Mouse (Mus musculus) lung, adult 2 months (tissue): ENCODE data around the gene Cacng7. TPM values are rescaled to one million over a fixed set of nuclear protein-coding genes. Genes with fewer than 3 reads are reported as not detected.

ENCODE experiments used
- DNase-seq: peaks from one replicate; pipeline ENCODE4 v3.0.0; 2022
- H3K4me1 ChIP-seq: fragments of 200-500 bp; 2 replicates; pipeline ENCODE4 v1.6.1; 2011; ENCODE audit warnings: low read length; ENCODE audit not compliant: control insufficient read depth, insufficient read depth
- H3K4me3 ChIP-seq: fragments of 200-500 bp; replicated peaks from 2 replicates; pipeline ENCODE3; 2011; ENCODE audit warnings: low read depth, mild to moderate bottlenecking, control low read depth, low read length; ENCODE audit errors: extremely low read depth
- CTCF ChIP-seq: fragments of 200-500 bp; IDR thresholded peaks from 2 replicates; pipeline ENCODE4 v1.5.1; 2011; ENCODE audit warnings: mild to moderate bottlenecking, low read length, control low read depth; ENCODE audit not compliant: insufficient read depth
- POLR2A ChIP-seq: fragments of 200-500 bp; IDR thresholded peaks from 2 replicates; pipeline ENCODE4 v1.6.1; 2011; ENCODE audit warnings: low read depth, mild to moderate bottlenecking, control low read depth, low read length, borderline replicate concordance; ENCODE audit errors: extremely low read depth
- WGBS: fragments of 180-500 bp; shearing (Covaris S2); methylation state at CpG from one replicate; pipeline ENCODE4 v1.1.7; 2018; 5-methylcytosine and 5-hydroxymethylcytosine counted together
- polyA plus RNA-seq: library from polyadenylated mRNA; depleted of rRNA; stranded (reverse); fragments of >200 nt; gene quantifications from 2 replicates; pipeline ENCODE4 v1.2.3, GENCODE M21; 2012; rRNA removed

The Cacng7 gene
- polyA plus RNA-seq, 1 experiment = 7.4 TPM

- Histone ChIP-seq H3K4me1 (no peaks in the 10 kb centered on the region), H3K4me3 (no peak overlapping the region)
- TF ChIP-seq POLR2A (no peak), CTCF (no peak)
- no peak for DNase-seq
These were observed 67.2 kb downstream of the Cacng7 start for GRCm38 (mm10) chr7:3399937-3400336.

GRCm38 (mm10) chr7:3409729-3410520 lies 77.2 kb downstream of the Cacng7 start:
- 0 out of 2 replicates have a peak, but pooled peaks cover 3% of the 10 kb centered on the region for H3K4me1 ChIP-seq
- WGBS = 45% methylated on average over 11 of the region's 11 CpGs

GRCm38 (mm10) chr7:3411160-3411941 lies 78.6 kb downstream of the Cacng7 start:
- WGBS = 2% methylated on average over 33 of the region's 33 CpGs
- 0 out of 2 replicates have a peak, but pooled peaks cover 3% of the 10 kb centered on the region for H3K4me1 ChIP-seq
- H3K4me3 ChIP-seq = no peak overlapping the region
- no peak for TF ChIP-seq POLR2A
- TF ChIP-seq CTCF = no peak
- DNase-seq = no peak

More at GRCm38 (mm10) chr7:3409729-3410520, 77.2 kb downstream of the Cacng7 start:
- TF ChIP-seq CTCF (no peak), POLR2A (no peak)
- no peak overlapping the region for H3K4me3 ChIP-seq
- no peak for DNase-seq

GRCm38 (mm10) chr7:3412036-3412435 lies 79.3 kb downstream of the Cacng7 start:
- DNase-seq = no peak
- WGBS = 2% methylated on average over 20 of the region's 20 CpGs
- H3K4me1 ChIP-seq = 0 out of 2 replicates have a peak, but pooled peaks cover 3% of the 10 kb centered on the region
- TF ChIP-seq CTCF (no peak), POLR2A (no peak)
- peak overlapping the region; percentile 17 for H3K4me3 ChIP-seq

- WGBS = 2% methylated on average over 47 of the region's 47 CpGs
- TF ChIP-seq POLR2A (no peak), CTCF (no peak)
- DNase-seq = peak; percentile 8
- Histone ChIP-seq H3K4me3 (no peak overlapping the region), H3K4me1 (0 out of 2 replicates have a peak, but pooled peaks cover 3% of the 10 kb centered on the region)
These were observed 82.1 kb downstream of the Cacng7 start for GRCm38 (mm10) chr7:3414888-3415287.

- no peak for TF ChIP-seq POLR2A
- no peak for TF ChIP-seq CTCF
- under 1% methylated on average over 48 of the region's 60 CpGs for WGBS
- Histone ChIP-seq H3K4me3 (no peak overlapping the region), H3K4me1 (0 out of 2 replicates have a peak, but pooled peaks cover 3% of the 10 kb centered on the region)
- DNase-seq = peak; percentile 5
These were observed 82.6 kb downstream of the Cacng7 start for GRCm38 (mm10) chr7:3415378-3415777.

Other genes with a start within 250 kb of the Cacng7 start
- 0.22 and 0.26 TPM in 2 replicates for gene AU018091, start 163.8 kb upstream of the Cacng7 start, polyA plus RNA-seq
- gene Nlrp12, start 83.2 kb upstream of the Cacng7 start, polyA plus RNA-seq = 0.25 and 0.50 TPM in 2 replicates
- 429 and 524 TPM in 2 replicates for gene Myadm, start 43.9 kb upstream of the Cacng7 start, polyA plus RNA-seq
- gene Prkcg, start 43.8 kb upstream of the Cacng7 start, polyA plus RNA-seq = 5.6 and 5.9 TPM in 2 replicates
- 0.37 TPM in 1 of 2 replicates, not detected in the other for gene Cacng8, start 57.7 kb downstream of the Cacng7 start, polyA plus RNA-seq
- gene Cacng6, start 91.2 kb downstream of the Cacng7 start, polyA plus RNA-seq = 0.14 and 1.2 TPM in 2 replicates
- 0.07 and 0.25 TPM in 2 replicates for gene Tarm1, start 169.7 kb downstream of the Cacng7 start, polyA plus RNA-seq